Mouse (Mus musculus): ENCODE measurements around the gene Arid3a.
"Not testable (repeated sequence)": the region's sequence is repeated elsewhere in the genome, so short reads cannot be mapped to it uniquely, and the experiment has no call there.

The Arid3a gene

GRCm38 (mm10) chr10:79926491-79927323 is at the start of gene Arid3a:
Arid3a (plus strand) TSS chr10:79927043.
- in situ Hi-C loops (cut with MboI, MseI) = loop anchor here (5.0 kb wide), 1 partner anchor 91 kb away; the partner anchor contains the start of gene Arhgap45

DNA sequence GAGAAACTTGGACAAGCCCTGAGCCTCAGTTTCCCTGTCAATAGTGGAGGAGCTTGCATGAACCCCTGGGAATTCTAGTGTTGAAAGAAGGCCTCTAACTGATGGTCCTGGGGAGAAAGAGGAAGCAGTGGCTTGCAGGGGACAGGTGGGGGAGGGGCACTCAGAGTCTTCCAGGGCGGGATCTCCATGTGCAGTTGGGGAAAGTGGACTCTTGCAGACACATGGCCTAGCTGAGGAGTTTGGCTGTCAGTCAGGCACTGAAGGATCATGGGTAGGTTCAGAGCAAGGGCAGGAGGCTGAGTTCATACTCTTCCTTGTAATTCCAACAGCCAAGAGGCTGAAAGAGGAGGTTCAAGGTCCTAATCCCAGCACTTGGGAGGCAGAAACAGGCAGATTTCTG is 49.7 kb upstream of the Arid3a start:
- in situ Hi-C loops (cut with MboI, MseI) = no loop called here

DNA sequence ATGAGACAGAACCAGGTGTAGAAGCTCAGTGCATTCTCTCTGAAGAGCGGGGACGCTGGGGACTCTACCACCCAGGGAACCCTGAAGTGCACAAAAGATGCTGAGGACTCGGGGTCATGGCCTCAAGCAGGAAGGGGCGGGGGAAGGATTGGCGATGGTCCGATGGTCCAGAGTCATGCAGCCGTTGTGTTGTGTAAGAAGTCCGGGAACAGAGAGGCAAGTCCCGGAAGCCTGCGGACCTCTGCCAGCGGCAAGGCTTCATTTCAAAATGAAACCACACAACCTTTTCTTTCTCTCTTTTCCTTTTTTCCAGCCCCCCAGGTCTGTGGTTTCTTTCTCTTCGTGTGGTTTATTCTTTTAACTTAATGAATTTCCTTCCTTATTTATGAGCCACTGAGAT is 49.1 kb upstream of the Arid3a start:
- in situ Hi-C loops (cut with MboI, MseI) = no loop called here

- in situ Hi-C loops (cut with MboI, MseI) = no loop called here
These were observed 47.3 kb upstream of the Arid3a start for GRCm38 (mm10) chr10:79879527-79879926.

DNA sequence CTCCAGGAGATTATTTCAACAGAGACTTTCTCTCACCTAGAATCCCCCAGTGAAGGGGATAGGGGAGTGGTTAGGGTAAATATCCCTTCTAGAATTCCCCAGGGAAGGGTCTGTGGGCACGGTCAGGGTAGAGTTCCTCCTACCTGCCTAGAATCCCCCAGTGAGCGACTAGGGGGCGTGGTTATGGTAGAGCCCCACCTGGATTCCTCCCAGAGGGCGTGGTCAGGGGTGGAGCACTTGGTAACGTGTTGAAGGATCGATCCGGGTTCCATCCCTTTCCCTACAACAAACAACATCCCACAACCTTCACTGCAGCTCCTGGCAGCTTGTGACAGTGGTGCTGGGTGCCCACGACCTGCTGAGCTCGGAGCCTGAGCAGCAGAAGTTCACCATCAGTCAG is 46.1 kb upstream of the Arid3a start:
- in situ Hi-C loops (cut with MboI, MseI) = no loop called here

GRCm38 (mm10) chr10:79881981-79882380 is 44.9 kb upstream of the Arid3a start:
- in situ Hi-C loops (cut with MboI, MseI) = no loop called here

DNA sequence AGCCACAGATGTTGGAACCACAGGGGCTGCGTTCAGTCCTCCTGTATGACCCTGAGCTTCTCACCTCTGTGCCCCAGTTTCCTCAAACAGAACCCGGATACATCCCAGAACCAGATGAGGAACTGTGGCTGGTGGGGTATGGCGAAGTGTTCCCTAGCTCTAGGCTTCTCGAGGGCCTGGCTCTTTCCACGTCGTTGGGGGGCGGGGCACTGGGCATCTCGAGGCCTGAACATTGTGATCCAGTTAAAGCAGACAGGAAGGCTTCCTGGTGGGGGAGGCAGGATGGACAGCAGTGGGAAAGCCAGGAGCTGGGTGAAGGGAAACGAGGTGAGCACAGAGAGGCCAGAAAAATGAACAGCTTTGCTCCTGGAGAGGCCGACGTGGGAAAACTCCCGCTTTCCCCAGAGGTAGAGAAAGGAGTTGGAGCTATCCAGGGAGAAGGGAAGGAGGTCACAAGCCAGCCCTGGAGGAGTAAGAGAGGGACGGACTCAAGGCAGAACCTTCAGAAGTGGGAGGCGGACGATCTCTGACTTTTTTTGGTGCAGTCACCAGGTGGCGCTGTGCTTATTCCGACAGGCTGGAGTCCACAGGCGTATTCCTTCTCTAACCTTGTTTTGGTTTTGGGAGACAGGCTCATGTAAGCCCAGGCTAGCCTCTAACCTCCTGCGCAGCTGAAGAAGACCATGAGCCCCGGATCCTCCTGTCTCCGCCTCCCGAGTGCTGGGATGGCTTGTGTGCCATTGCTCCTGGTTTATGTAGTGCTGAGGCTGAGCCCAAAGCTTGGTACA is 43.4 kb upstream of the Arid3a start:
- in situ Hi-C loops (cut with MboI, MseI) = no loop called here

- in situ Hi-C loops (cut with MboI, MseI) = no loop called here
These were observed 42.4 kb upstream of the Arid3a start for GRCm38 (mm10) chr10:79884446-79884845.

GRCm38 (mm10) chr10:79884938-79885337 is 41.9 kb upstream of the Arid3a start:
- in situ Hi-C loops (cut with MboI, MseI) = loop anchor here (5.0 kb wide), 1 partner anchor 67 kb away; no protein-coding TSS in a partner anchor

DNA sequence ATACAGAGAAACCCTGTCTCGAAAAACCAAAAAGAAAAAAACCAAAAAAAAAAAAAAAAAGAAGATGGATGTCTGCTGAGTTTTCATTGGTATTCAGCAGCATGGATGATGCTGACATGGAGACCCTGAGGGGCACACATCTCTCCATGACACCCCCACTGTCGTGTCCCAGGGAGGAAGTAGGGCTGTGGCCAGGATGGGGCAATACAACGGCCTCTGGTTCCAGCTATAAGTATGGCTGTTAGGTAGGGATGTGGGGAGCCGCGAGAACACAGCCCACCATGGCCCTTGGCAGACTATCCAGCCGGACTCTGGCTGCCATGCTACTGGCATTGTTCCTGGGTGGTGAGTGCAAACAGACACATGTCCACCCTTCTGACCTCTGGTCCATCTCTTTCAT is 40.8 kb upstream of the Arid3a start, which contains the start of gene Elane:
Elane (plus strand) TSS at position 194 of the 400 bp plus-strand sequence.
- in situ Hi-C loops (cut with MboI, MseI) = loop anchor here (5.0 kb wide), 1 partner anchor 66 kb away; no protein-coding TSS in a partner anchor

- in situ Hi-C loops (cut with MboI, MseI) = loop anchor here (5.0 kb wide), 1 partner anchor 66 kb away; no protein-coding TSS in a partner anchor
These were observed 40.2 kb upstream of the Arid3a start for GRCm38 (mm10) chr10:79886611-79887010.

DNA sequence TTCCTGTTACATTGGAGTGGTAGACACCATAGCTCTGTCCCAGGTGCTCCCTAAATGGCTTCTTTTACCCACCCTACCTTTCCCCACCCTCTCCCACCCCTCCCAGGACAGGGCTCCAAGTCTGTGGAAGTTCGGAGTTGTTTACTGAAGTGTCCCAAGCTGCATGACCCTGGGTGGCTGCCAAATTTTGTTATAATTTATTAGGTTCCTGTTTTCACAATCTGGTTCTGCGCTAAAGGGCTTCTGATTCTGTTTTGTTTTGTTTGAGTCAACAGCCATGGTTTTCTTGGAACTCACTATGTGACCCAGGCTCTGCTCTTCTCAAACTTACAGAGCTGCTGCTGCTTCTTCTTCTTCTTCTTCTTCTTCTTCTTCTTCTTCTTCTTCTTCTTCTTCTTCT is 37.5 kb upstream of the Arid3a start:
- in situ Hi-C loops (cut with MboI, MseI) = loop anchor here (5.0 kb wide), 1 partner anchor 63 kb away; no protein-coding TSS in a partner anchor

DNA sequence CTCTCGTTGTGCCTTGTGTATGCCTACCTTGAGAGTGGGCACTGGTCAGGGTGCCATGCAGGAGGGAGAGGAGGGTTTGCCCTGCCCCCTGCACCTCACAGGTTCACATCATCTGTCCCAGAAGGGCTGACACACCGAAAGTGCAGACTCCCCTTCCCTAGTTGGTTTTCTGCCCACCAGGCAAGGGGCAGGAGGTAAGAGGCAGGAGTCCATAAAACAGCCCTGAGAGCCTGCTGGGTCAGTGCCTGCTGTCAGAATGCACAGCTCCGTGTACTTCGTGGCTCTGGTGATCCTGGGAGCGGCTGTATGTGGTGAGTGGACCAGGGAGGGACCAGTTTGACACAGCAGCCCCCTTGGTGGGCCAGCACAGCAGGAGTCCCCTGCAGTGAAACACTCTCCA is 36.2 kb upstream of the Arid3a start, which contains the start of gene Cfd:
Cfd (plus strand) TSS at position 184 of the 400 bp plus-strand sequence.
- in situ Hi-C loops (cut with MboI, MseI) = no loop called here

- in situ Hi-C loops (cut with MboI, MseI) = not testable (repeated sequence)
These were observed 34.3 kb upstream of the Arid3a start for GRCm38 (mm10) chr10:79892451-79893118.

- in situ Hi-C loops (cut with MboI, MseI) = no loop called here
These were observed 30.5 kb upstream of the Arid3a start for GRCm38 (mm10) chr10:79896306-79896705.

DNA sequence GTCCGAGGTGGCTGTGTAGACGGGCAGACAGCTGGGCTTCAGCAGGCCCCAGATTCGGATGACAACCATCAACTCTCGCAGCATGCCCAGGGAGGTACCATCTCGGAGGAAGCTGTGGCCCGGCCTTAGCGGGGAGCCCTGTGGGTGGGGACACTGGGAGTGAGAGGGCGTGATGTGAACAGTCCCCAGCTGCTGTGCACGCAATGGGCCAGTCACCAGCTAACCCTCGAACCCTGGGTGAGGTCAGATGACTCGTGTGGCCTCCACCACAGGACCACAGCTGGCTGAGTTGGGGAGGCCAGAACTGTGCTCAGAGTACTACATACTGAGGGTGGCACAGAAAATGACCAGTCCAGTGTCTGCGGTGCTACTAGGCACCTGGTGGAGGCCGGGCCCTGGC is 30.0 kb upstream of the Arid3a start:
- in situ Hi-C loops (cut with MboI, MseI) = no loop called here

DNA sequence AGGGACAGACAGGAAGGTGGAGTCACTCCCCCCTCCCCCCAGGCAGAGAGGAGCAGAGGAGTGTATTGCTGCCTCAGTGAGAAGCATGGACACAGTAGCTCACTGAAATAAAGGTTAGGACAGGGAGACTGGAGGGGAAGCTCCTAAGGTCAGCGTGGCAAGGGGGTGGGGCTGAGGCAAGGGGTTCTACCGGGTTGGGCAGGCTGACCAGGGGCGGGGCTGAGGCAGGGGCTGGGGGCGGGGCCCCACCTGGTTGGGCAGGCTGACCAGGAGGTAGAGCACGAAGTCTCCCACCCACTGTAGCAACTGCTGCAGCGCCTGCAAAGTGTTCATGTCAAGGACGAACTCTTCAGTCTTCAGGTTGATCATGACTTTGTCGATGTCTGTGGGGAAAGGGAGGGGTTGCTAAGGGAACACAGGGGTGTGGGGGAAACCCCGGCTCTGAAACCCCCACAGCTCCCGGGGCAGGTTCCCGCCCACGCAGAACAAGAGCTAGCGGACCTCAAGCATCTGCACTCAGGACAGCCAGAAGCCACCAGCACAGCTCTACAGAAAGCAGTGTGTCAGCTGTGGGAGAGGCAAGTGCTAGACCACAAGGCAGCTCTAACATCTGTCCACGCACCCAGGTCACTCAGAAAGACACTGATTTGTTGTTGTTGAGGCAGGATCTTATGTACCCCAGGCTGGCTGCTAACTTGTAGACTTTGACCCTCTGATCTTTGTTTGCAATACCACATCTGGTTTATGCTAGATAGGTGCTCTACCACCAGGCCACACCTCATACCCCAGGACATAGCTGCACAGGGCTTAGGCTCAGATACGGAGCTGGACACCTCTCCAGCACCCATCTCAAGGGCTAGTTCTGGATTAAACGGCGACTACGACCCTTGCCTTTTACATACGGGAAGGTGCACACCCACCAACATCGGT is 29.3 kb upstream of the Arid3a start:
- in situ Hi-C loops (cut with MboI, MseI) = no loop called here

GRCm38 (mm10) chr10:79900951-79901410 is 25.9 kb upstream of the Arid3a start:
- in situ Hi-C loops (cut with MboI, MseI) = no loop called here

GRCm38 (mm10) chr10:79906712-79907111 is 20.1 kb upstream of the Arid3a start:
- in situ Hi-C loops (cut with MboI, MseI) = no loop called here

DNA sequence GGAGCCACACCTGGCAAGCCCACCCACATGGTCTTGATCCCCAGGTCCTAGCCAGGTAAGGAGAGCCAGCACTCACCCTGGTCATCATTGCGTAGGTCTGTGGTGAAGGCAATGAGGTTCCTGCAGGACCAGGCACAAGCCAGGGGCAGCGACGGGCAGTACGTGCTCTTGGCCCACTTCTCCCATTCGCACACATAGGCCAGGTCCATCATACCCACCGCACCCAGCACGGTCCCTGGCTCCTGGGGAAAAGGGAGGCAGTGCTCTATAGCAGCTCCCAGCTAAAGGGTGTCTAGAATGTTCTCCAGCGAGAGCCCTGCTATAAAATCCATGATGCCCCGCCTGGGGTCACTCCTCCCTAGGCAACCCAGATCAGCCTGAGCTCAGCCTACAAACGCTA is 19.4 kb upstream of the Arid3a start:
- in situ Hi-C loops (cut with MboI, MseI) = no loop called here

Data from T-helper 1 cell (primary cell).